Mouse (Mus musculus) mouse embryonic stem cell (cell line): ENCODE data around the gene Fgd6.

Source experiments
- in situ Hi-C, 2 experiments: fragments of 300-500 bp; cut with MboI; formaldehyde crosslinking; loops; 1 replicate in 1 of 2; 3 replicates in 1 of 2; pipeline ENCODE4 v1.14.3; 2019 to 2020; ENCODE audit warnings: low sequenced_read_pairs in 2 of 2, low pct_unique_long_range_greater_than_20kb in 1 of 2, mixed read lengths in 1 of 2; ENCODE audit not compliant: unreplicated experiment in 1 of 2

Fgd6 gene

DNA sequence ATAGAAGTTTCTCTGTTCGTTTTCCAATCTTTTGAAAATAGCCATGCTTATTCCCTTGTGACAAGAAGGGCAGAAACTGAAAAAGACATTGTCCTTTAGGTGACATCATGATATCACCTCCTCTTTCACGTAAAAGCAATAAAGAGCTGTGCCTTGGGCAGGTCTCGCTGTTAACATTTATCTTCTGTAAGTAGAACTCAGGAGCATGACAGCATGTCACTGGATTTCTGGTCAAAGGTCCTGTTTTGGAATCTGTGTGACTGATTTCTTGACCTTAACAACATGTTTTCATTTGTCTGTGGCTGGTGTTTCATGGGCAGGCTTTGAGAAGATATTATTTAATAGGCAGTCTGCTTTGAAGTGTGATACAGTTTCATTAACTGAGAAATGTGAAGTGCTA lies 44.9 kb downstream of the Fgd6 start:
- in situ Hi-C loops, result no loop called here

DNA sequence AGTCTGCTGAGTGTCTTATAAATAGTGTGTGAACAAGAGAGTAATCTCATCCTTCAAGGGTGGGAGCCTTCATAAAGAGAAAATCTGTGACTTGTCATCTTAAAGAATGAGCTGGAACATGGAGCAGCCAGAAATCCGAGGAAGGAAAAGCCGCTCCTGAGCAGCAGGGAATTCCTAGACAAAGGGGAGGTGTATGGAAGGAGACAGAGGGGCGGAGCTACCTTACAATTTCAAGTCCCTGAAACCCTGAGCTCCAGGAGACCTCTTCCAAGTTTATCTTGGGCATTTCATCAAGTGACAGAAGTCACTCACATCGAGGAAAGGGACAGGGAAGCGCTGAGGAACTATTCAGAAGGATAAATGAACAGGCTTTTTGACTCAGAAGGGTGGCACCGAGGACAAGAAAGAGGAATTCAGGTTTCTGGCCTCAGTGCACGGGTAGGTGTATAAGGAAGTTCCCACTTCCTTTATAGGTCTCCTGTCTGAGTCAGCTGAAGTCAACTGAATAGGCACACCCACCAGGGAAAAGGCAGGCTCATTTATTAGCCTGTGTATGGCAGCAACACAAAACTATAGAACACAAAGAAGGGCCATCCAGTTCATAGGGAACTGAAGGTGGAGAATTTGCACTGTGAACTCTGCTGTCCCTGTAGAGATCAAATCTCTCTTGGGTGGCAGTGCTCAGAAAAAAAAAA lies 46.4 kb downstream of the Fgd6 start:
- in situ Hi-C loops, result no loop called here

DNA sequence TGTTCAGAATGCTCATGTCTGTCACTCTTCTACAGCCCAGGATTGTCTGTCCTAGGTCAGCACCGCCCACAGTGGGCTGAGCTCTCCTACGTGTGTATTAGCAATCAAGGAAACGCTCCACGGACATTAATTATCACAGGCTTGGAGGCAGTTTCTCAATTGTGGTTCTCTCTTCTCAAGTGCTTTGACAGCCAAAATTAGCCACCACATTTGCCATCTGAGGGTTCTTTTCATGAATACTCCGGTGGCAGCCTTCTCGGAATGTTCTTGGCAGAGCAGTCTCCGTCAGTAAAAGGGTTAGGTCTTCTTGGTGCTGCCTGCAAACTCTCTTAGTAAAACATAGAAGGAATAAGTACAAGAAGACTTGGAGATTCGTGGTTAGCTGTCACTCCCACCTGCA lies 50.5 kb downstream of the Fgd6 start:
- in situ Hi-C loops, result no loop called here

DNA sequence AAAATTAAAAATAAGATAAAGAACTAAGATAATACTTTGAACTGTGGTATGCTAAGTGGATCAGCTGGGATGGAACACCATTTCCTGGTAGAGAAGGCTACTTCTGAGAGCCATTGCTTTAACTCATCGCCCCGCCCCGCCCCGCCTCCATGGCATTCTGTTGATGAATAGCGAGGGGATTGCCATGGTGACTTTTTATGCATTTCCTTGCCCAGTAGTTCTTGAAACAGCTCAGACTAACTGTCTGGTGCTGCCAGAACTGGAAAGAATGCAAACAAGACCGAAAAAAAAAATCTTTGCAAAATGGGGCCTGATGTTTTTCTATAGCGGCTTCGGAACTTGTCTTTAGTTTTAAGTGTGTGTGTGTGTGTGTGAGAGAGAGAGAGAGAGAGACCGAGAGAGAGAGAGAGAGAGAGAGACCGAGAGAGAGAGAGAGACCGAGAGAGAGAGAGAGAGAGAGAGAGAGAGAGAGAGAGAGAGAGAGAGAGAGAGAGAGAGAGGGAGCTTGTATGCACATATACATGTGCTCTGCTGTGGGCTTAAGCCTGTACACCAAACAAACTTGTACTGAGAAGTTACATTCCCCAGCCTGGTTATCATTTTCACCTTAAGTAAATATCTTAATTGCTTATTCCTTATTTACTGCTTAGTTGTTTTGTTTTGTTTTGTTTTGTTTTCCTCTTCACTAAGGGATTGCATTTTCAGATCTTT lies 51.7 kb downstream of the Fgd6 start:
- in situ Hi-C loops, result no loop called here

DNA sequence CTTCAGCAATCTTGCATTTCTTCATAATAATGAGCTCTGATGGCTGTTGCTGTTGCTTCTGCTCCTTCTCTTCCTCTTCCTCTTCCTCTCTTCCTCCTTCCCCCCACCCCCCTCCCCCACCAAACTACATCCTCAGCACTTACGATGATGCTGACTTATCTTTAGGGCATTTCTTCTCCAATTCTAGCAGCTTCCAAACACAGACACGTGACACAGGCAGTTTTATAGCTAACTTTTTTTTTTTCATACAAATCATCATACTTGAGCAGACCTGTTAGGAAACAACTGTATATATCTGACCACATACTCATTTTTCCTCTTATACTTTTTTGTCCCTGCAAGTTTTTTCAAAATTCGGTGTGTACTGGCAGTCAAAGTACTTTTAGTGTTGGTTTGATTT lies 54.2 kb downstream of the Fgd6 start:
- in situ Hi-C loops, result no loop called here

DNA sequence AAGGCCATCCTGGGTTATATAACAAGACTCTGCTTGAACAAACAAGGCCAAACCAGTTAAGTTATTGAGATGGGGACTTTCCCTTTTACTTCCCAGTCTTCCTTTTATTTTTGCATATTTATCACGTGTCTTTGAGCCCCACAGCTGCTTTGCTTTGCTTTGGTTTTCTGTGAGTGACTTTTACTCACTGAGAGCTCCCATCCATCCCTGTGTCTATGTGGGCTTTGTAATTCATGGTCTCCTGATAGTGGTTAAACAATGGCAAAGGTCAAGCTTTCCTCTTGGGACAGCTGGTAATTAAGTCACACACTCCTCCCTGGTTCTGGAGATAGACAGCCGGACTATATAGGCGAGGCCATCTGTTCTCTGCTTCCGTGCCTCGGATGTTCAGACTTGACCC lies 57.7 kb downstream of the Fgd6 start:
- in situ Hi-C loops, result no loop called here

DNA sequence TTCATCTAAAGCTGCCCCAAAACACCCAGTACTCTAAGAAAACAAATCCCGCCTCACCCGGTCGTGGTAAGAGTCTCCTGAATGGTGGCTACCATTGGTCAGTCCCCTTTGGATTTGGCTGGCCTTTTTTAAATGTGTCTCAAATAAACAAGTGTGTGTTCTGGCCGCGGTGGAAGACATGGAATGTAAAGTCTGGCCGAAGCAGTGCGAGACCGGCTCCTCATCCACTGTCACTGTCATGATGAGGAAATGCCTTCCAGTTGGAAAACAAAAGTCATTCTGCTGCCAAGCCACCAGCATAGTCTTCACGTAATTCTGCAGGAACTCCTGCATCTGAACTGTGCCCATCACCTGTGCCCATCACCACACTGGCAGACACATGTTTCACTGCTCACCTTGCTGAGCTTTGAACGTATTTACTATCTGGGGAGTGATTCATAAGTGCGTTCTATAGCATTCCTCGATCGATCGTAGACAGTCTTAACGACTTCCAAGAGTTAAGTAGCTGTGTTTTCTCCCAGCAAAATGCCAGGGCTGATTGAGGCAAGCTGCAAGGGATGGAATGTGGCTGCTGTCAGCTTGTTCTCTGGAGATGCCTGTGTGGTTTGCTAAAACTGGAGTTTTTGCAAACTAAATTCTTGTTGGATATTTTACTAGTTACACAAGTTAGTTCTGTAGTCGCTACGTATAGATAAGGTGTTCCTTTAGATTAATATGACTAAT lies 60.1 kb downstream of the Fgd6 start:
- in situ Hi-C loops, result no loop called here

DNA sequence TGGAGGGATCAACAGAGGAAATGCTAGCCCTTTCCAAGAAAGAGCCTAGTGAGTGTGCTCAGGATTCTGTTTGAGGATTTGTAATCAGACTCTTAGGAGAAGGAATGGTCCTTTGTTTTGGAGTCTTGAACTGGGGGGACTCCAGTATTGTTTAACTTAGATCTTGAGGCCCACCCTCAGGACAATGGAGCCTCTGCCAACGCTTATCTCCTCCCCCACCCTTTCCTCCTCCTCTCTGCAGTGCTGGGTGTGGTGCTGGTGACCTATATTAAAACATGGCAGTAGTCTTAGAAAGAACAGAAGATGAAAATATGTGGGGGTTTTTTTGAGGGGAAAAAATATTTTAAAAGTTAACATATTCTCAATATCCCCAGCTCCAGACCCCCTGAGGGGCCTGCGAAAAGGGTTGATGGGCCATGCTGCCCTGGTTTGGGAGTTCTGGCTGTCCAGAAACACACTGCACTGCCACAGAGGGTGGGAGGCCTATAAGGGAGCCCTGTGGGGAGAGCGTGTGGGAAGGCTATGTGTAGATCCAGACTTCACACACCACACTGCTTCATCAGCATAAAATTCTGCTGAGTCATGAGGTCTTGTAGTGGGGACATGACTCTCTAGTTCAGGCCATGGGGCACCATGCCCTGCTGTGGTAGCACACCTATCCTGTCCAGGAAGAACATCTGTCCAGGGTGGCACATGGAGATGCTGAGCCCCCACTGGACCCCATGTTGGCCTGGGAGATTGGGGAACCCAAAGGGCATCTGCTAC lies 61.5 kb downstream of the Fgd6 start:
- in situ Hi-C loops, result no loop called here

DNA sequence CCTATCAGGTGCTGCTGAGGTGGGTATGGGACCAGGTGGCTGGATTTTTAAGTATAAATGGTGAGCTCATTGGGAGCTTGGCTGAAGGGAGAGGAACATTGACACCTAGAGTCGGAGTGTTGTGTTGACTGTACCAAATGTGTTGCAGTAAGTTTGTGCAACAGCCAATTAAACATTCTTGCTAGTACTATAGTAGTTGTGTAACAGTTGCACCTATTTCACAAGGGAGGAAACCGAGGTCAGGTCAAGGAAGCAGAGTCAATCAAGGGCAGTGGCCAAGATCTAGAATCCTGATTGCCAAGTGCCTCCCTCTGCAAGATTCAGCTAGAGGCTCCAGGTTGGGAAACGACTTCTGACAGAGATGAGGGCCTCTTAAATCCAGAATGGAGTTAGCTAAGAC lies 62.3 kb downstream of the Fgd6 start:
- in situ Hi-C loops, result no loop called here

DNA sequence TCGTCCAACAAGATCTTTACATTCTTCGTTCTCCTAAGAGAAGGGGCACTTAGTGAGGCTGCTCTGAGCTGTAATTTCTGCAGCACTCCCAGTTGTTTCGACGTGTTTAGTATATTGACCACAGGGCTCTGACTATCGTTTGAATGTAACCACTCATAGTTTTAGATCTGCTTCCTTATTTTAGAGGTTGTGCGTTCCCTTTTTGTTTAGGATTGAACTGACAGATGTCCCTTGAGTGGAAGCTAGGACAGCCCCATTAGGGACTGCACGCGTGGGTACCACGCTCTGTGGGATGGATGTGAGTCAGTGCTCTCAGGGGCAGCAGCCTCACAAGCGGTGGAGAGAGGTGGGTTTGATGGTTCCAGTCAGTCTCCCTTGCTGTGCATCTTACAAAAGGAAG lies 69.7 kb downstream of the Fgd6 start:
- in situ Hi-C loops, result no loop called here

DNA sequence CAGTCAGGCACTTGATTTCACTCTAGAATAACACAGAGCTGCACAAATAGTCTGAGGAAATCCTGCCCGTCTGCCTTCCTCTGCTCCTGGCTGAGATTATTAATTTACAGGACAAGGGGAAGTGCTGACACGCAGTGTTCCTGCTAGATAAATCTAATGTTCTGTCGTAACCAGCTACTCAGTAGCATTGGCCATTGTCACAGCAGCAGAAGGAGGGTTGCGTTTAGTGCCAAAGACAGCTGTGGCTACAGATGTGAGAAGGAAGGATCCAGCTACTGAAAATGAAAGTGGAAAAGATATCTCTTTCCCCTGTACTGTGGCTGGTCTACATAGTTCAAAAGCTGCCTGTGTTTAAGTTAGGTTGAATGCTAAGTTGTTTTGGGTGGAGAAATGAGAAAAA lies 71.4 kb downstream of the Fgd6 start:
- in situ Hi-C loops, result no loop called here

DNA sequence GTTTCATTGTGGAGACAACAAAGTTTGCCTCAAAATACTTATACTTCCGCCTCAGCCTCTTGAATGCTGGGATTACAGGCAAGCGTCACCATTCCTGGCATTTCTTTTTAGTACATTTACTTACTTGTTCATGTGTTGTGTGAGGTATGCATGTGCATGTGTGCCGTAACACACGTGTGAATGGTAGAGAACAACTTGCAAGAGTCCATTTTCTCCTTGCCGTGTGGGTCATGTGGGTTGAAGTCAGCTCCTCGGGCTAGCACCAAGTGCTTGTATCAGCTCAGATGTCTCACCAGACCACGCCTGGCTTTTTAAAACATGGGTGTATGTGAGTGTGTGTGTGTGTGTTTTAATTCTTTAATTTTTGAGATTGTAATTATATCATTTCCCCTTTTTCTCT lies 71.8 kb downstream of the Fgd6 start:
- in situ Hi-C loops, result no loop called here

DNA sequence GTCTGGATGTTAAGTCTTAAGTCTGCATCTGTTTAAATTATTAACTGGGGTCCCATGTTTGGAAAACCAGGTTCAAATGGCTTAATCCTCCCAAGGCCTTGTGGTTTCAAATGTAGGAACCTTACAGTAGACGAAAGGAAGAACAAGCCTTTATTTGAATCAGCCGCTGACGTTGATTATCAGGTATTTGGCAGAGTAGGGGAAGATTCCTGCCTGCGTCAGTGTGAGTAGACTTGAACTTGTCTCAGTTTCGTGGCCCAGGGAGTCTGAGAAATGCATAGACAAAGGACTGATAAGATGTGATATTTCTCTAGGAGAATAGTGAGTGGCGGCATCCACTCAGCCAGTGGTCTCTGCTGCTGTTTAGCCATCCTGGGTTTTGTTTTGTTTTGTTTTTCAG lies 73.0 kb downstream of the Fgd6 start:
- in situ Hi-C loops, result no loop called here

DNA sequence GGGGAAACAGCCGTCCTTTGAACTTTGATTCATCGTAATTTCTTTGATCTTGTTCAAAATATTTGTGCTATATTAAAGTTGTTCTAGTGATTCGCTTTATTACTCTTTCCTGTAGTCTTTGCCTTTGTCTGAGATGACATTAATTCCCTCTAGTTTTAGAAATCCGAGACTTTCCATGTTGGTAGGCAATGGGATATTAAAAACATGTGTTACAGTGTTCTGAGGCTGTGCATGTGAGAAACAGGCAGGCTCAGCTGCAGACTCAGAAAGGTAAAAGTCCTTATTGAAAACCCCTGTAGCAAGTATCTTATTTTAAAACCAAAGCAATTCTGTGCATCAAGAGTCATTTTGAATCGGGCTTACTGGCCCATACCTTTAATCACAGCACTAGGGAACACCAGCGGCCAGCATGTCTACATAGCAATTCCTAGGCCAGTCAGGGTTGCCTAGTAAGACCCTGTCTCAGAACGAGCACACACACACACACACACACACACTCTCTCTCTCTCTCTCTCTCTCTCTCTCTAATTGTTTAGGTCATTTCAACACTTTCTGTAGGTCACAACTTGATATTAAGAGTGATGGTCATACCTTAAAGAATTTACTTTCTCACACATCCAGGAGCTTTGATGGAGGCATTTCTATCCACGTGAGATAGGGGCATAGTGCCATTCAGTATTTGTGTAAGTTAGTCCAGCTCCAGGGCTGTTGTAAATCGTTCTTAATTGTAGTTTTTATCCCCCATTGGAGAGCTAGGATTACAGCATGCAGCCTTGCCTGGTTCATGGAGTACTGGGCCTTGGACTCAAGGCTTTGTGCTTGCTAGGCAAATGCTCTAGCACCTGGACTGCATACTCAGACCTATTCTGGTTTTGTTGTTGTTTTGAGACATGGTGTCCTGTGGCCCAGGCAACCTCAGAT lies 75.3 kb downstream of the Fgd6 start:
- in situ Hi-C loops, result no loop called here

DNA sequence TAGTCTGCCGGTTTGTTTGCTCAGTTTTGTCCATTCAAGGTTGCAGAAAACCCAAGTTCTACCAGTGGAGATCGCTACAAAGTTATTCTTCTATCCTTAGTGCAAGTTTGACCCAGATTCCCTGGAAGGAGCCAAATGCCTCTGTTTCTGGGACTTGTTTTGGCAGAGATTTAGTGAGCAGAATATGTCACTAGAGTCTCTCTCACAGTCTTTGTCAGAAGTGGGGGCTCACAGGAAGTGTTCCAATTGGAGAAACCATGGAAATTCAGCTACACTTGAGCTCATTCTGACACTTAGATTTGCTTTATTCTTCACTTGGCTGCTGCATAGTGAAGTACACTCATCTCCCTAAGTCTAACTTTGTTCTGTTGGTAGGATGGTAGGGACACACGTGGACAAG lies 76.4 kb downstream of the Fgd6 start:
- in situ Hi-C loops, result no loop called here

DNA sequence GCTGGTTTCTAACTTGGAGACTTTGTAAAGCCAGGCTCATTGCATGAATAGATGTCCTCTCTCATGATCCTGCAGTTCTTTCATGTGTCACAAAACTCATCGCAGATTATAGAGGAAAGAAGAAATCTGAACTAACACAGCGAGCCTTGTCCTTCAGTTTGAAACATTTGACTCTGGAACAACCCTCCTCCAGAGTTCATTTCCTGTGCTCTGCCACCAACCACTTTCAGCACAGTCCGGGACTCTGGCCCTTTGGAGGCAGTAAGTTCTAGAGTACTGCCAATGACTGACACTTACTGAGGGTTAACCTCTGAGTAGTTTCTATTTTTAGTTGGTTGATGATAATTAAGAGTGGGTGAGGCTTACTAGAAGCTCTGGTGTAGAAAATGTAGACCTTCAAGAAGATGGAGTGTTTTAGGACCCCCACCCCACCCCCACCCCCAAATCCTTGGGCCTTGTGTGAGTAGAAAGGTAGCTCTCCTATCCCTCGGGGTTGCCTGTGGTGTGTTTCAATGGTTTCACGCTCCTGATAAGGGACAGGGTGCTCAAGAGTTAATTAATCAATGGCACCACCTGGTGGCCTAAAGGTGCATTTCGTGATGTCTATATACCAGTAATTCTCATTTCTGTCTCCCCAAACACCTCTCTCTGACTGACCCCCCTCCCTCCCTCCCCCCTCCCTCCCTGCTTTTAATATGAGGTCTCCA lies 80.2 kb downstream of the Fgd6 start:
- in situ Hi-C loops, result no loop called here

DNA sequence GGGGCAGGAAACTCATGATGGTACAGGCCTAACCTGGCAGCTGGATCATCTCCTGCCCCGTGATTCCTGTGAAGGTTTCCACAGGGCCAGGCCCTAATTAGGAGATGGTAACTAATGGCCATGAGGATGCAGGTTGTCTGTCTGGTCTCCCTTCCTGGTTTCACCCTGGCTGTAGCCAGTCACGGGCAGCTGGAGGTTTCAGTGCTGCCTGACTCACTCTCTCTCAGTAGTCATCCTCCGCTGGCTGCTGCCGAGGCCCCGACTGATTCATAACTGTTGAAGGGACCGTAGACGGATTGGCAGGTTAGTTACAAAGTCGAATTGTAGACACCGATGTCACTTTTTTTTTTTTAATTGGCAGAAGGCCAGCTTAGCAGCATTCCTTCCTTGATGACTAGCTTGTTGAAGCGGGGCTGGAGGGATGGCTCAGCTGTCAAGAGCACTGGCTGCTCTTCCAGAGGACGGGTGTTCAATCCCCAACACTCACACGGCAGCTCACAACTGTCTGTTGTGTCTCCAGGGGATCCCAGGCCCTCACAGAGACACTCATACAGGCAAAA lies 81.1 kb downstream of the Fgd6 start:
- in situ Hi-C loops, result no loop called here
